8 mouse cellular contexts compared by ENCODE assay signal in the genomic region with DNA sequence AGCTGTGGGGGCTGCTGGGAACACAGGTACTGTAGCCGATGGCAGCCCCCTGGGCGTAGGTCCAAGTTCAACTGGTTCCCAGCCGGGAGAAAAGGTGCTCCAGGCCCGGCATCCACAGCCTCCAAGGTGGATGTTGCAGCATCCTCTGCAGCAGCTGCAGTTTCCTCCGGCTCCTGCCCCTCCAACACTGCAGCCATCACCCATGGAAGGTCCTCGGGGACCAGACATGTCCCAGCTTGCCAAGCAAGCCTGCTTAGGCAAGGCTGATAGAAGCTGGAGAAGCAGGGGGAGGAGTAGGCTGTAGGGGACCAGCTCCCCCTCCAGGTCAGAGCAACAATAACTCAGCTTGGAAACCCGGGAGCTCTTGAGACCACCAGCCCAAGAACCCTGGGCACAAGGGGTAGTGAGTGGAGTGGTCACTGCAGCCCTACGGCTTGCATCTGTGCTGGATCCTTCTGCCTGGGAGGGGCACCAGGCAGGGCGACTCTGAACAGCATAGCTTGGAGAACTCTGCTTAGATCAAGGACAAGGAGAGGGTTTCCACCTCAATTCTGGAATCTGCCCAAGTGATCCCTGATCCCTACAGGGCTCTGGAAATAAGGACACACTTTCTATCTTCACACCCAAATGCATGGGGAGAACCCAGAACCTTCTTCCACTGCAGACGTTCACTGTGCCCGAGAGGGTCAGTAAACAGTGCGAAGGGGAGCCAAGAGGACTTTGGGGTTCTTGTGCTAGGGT. TPM values are rescaled to one million over a fixed set of nuclear protein-coding genes. Genes with fewer than 3 reads are reported as not detected.
DNase-seq lines count a peak whose midpoint lies in the region; ATAC-seq lines count a peak whose summit lies in the region.

No protein-coding gene starts in this region.

- H3K4me2 ChIP-seq in lung, embryonic 15.5 days: peak overlapping the region; percentile 95
- H3K4me2 ChIP-seq in intestine, embryonic 15.5 days (replicated peaks): peak overlapping the region; percentile 88
- peak overlapping the region; percentile 50 for H3K4me2 ChIP-seq in midbrain, embryonic 15.5 days

- peak overlapping the region; percentile 73 for H3K27ac ChIP-seq in lung, embryonic 15.5 days
- peak overlapping the region; percentile 51 for H3K27ac ChIP-seq in intestine, embryonic 15.5 days
- no peak overlapping the region for H3K27ac ChIP-seq in midbrain, embryonic 15.5 days

- ATAC-seq in lung, embryonic 15.5 days (ENCODE audit: borderline replicate concordance, extremely low read depth, low FRiP score, low TSS enrichment): no peak
- peak; percentile 4 for ATAC-seq in intestine, embryonic 15.5 days
- ATAC-seq in midbrain, embryonic 15.5 days (replicated peaks): no peak

- 10% methylated on average over 12 of the region's 12 CpGs for WGBS in lung, embryonic 15.5 days
- 13% methylated on average over 12 of the region's 12 CpGs for WGBS in intestine, embryonic 15.5 days
- 22% methylated on average over 12 of the region's 12 CpGs for WGBS in midbrain, embryonic 15.5 days

- no peaks in the 10 kb centered on the region for H3K9me3 ChIP-seq in lung, embryonic 15.5 days
- H3K9me3 ChIP-seq in erythroblast, embryonic 14.5 days (ENCODE audit: control insufficient read depth, low read length): no peaks in the 10 kb centered on the region
- no peaks in the 10 kb centered on the region for H3K9me3 ChIP-seq in intestine, embryonic 15.5 days
- H3K9me3 ChIP-seq in midbrain, embryonic 15.5 days: no peaks in the 10 kb centered on the region

- H3K9ac ChIP-seq in lung, embryonic 15.5 days: peak overlapping the region; percentile 68
- H3K9ac ChIP-seq in intestine, embryonic 15.5 days: peak overlapping the region; percentile 69
- H3K9ac ChIP-seq in midbrain, embryonic 15.5 days: peak overlapping the region; percentile 29

- H3K4me3 ChIP-seq in lung, embryonic 15.5 days: peak overlapping the region; percentile 51
- H3K4me3 ChIP-seq in erythroblast, embryonic 14.5 days (replicated peaks): peak overlapping the region; percentile 71
- peak overlapping the region; percentile 53 for H3K4me3 ChIP-seq in intestine, embryonic 15.5 days (replicated peaks)
- H3K4me3 ChIP-seq in midbrain, embryonic 15.5 days: peak overlapping the region; percentile 27

- H3K27me3 ChIP-seq in lung, embryonic 15.5 days: no peaks in the 10 kb centered on the region
- H3K27me3 ChIP-seq in erythroblast, embryonic 14.5 days (ENCODE audit: control insufficient read depth): no peaks in the 10 kb centered on the region
- no peaks in the 10 kb centered on the region for H3K27me3 ChIP-seq in intestine, embryonic 15.5 days (replicated peaks)
- H3K27me3 ChIP-seq in midbrain, embryonic 15.5 days (replicated peaks): no peaks in the 10 kb centered on the region

- H3K36me3 ChIP-seq in lung, embryonic 15.5 days: peaks cover 17% of the 10 kb centered on the region
- H3K36me3 ChIP-seq in erythroblast, embryonic 14.5 days (ENCODE audit: control insufficient read depth): peaks cover 50% of the 10 kb centered on the region
- 0 out of 2 replicates have a peak, but pooled peaks cover under 1% of the 10 kb centered on the region for H3K36me3 ChIP-seq in intestine, embryonic 15.5 days
- H3K36me3 ChIP-seq in midbrain, embryonic 15.5 days (replicated peaks): no peaks in the 10 kb centered on the region

- DNase-seq in lung, adult 18-20 months: no peak
- DNase-seq in ZHBTc4 (ENCODE audit: low read depth, low spot score): peak; percentile 77
- DNase-seq in right cerebral cortex, postnatal 36 days (ENCODE audit: low spot score in 2 of 2): no peak
- DNase-seq in ovary, adult 18-20 months (ENCODE audit: low spot score): no peak

- peaks cover 43% of the 10 kb centered on the region for H3K4me1 ChIP-seq in lung, embryonic 15.5 days
- H3K4me1 ChIP-seq in erythroblast, embryonic 14.5 days (ENCODE audit: control insufficient read depth): peaks cover 77% of the 10 kb centered on the region
- peaks cover 32% of the 10 kb centered on the region for H3K4me1 ChIP-seq in intestine, embryonic 15.5 days (replicated peaks)
- H3K4me1 ChIP-seq in midbrain, embryonic 15.5 days: peaks cover 24% of the 10 kb centered on the region

RNA-seq across cellular contexts. Expression of a gene that starts 0.6 kb away (rescaled TPM):
- 14.4 and 15.8 TPM in 2 replicates for polyA plus RNA-seq in lung, embryonic 15.5 days (2015; fragmentation: Nextera tagmentation; extraction: Ambion mirVana)
- 5.6 and 9.3 TPM in 2 replicates for polyA plus RNA-seq in erythroblast, embryonic 14.5 days (2012)
- polyA plus RNA-seq in intestine, embryonic 15.5 days (2015; fragmentation: Nextera tagmentation; extraction: Ambion mirVana): 7.6 and 9.6 TPM in 2 replicates
- 3.4 and 3.8 TPM in 2 replicates for polyA plus RNA-seq in midbrain, embryonic 15.5 days (2015; fragmentation: Nextera tagmentation; extraction: Ambion mirVana)

RNA-seq across cellular contexts. Expression of a gene that starts 3.9 kb away (rescaled TPM):
- polyA plus RNA-seq in lung, embryonic 15.5 days (2015; fragmentation: Nextera tagmentation; extraction: Ambion mirVana): 1,155 and 1,294 TPM in 2 replicates
- 584 and 1,051 TPM in 2 replicates for polyA plus RNA-seq in erythroblast, embryonic 14.5 days (2012)
- 1,378 and 1,526 TPM in 2 replicates for polyA plus RNA-seq in intestine, embryonic 15.5 days (2015; fragmentation: Nextera tagmentation; extraction: Ambion mirVana)
- 597 and 636 TPM in 2 replicates for polyA plus RNA-seq in midbrain, embryonic 15.5 days (2015; fragmentation: Nextera tagmentation; extraction: Ambion mirVana)

RNA-seq across cellular contexts. Expression of a gene that starts 5.6 kb away (rescaled TPM):
- 24.9 and 25.1 TPM in 2 replicates for polyA plus RNA-seq in lung, embryonic 15.5 days (2015; fragmentation: Nextera tagmentation; extraction: Ambion mirVana)
- 0.70 and 0.97 TPM in 2 replicates for polyA plus RNA-seq in erythroblast, embryonic 14.5 days (2012)
- 28.5 and 33.1 TPM in 2 replicates for polyA plus RNA-seq in intestine, embryonic 15.5 days (2015; fragmentation: Nextera tagmentation; extraction: Ambion mirVana)
- polyA plus RNA-seq in midbrain, embryonic 15.5 days (2015; fragmentation: Nextera tagmentation; extraction: Ambion mirVana): 109 and 120 TPM in 2 replicates

RNA-seq across cellular contexts. Expression of a gene that starts 11.7 kb away (rescaled TPM):
- polyA plus RNA-seq in lung, embryonic 15.5 days (2015; fragmentation: Nextera tagmentation; extraction: Ambion mirVana): 35.9 and 41.6 TPM in 2 replicates
- polyA plus RNA-seq in erythroblast, embryonic 14.5 days (2012): 3.0 and 3.4 TPM in 2 replicates
- polyA plus RNA-seq in intestine, embryonic 15.5 days (2015; fragmentation: Nextera tagmentation; extraction: Ambion mirVana): 35.1 and 38.1 TPM in 2 replicates
- 17.7 and 20.1 TPM in 2 replicates for polyA plus RNA-seq in midbrain, embryonic 15.5 days (2015; fragmentation: Nextera tagmentation; extraction: Ambion mirVana)

RNA-seq across cellular contexts. Expression of a gene that starts 14.0 kb away (rescaled TPM):
- polyA plus RNA-seq in lung, embryonic 15.5 days (2015; fragmentation: Nextera tagmentation; extraction: Ambion mirVana): 0.52 and 0.90 TPM in 2 replicates
- polyA plus RNA-seq in erythroblast, embryonic 14.5 days (2012): not detected in 2 replicates
- polyA plus RNA-seq in intestine, embryonic 15.5 days (2015; fragmentation: Nextera tagmentation; extraction: Ambion mirVana): 3.8 and 3.9 TPM in 2 replicates
- 111 and 113 TPM in 2 replicates for polyA plus RNA-seq in midbrain, embryonic 15.5 days (2015; fragmentation: Nextera tagmentation; extraction: Ambion mirVana)

Comparison
In these comparisons a context has a peak if more than half of its experiments do, and no peak if none do; other contexts are left out.
1. RNA of a gene that starts 5.6 kb away (polyA plus RNA-seq): 109 to 120 TPM in midbrain, embryonic 15.5 days, 28.5 to 33.1 TPM in intestine, embryonic 15.5 days and 24.9 to 25.1 TPM in lung, embryonic 15.5 days; 0.70 to 0.97 TPM in erythroblast, embryonic 14.5 days; every median in the first group is over 10 times any median in the second.
2. Peak in every context shown above with its lines, with median percentiles within 50 percentile points of each other: H3K4me2 ChIP-seq, H3K4me3 ChIP-seq and H3K9ac ChIP-seq.